Mouse (Mus musculus) forebrain, embryonic 13.5 days (tissue): ENCODE data around the gene Snapc4. TPM values are rescaled to one million over a fixed set of nuclear protein-coding genes. Genes with fewer than 3 reads are reported as not detected.
A peak's percentile ranks its signal among the peaks of the same experiment; 100 is the strongest.

Experiments used
- ATAC-seq: fragments of 200-750 bp; cut with Nextera tagmentation; 2 replicates; pipeline ENCODE4 v1.8.0; 2017
- H3K27ac ChIP-seq: fragments of 300-500 bp; sonication (generic); 2 replicates; pipeline ENCODE4 v1.5.1; 2015; ENCODE audit warnings: inconsistent platforms, mild to moderate bottlenecking, moderate library complexity
- H3K27me3 ChIP-seq: fragments of 300-500 bp; sonication (generic); 2 replicates; pipeline ENCODE4 v1.6.1; 2015; ENCODE audit warnings: mild to moderate bottlenecking, inconsistent platforms
- H3K36me3 ChIP-seq: fragments of 300-500 bp; sonication (generic); 2 replicates; pipeline ENCODE4 v1.6.1; 2015; ENCODE audit warnings: mild to moderate bottlenecking, inconsistent platforms; ENCODE audit not compliant: poor library complexity, severe bottlenecking
- H3K4me1 ChIP-seq: fragments of 300-500 bp; sonication (generic); 2 replicates; pipeline ENCODE4 v1.6.1; 2015; ENCODE audit warnings: inconsistent platforms
- H3K4me2 ChIP-seq: fragments of 300-500 bp; sonication (generic); 2 replicates; pipeline ENCODE4 v1.6.1; 2015; ENCODE audit warnings: inconsistent platforms, mild to moderate bottlenecking, moderate library complexity
- H3K4me3 ChIP-seq: fragments of 300-500 bp; sonication (generic); 2 replicates; pipeline ENCODE4 v1.5.1; 2015; ENCODE audit warnings: mild to moderate bottlenecking, inconsistent platforms
- H3K9ac ChIP-seq: fragments of 300-500 bp; sonication (generic); 2 replicates; pipeline ENCODE4 v1.6.1; 2015; ENCODE audit warnings: mild to moderate bottlenecking, inconsistent platforms
- H3K9me3 ChIP-seq: fragments of 300-500 bp; sonication (generic); replicated peaks from 2 replicates; pipeline ENCODE4 v1.6.1; 2016; ENCODE audit warnings: inconsistent platforms
- WGBS: fragments of 180-500 bp; shearing (Covaris S2); methylation state at CpG from one replicate; pipeline ENCODE4 v1.1.7; 2015; 5-methylcytosine and 5-hydroxymethylcytosine counted together
- polyA plus RNA-seq: library from polyadenylated mRNA; unstranded; fragments of >200 nt; fragmentation: Nextera tagmentation; extraction: Ambion mirVana; gene quantifications from 2 replicates; pipeline ENCODE4 v1.2.1, GENCODE M21; 2015

Snapc4 gene
- polyA plus RNA-seq, 1 experiment from 2014 or later = 25.1 TPM

DNA sequence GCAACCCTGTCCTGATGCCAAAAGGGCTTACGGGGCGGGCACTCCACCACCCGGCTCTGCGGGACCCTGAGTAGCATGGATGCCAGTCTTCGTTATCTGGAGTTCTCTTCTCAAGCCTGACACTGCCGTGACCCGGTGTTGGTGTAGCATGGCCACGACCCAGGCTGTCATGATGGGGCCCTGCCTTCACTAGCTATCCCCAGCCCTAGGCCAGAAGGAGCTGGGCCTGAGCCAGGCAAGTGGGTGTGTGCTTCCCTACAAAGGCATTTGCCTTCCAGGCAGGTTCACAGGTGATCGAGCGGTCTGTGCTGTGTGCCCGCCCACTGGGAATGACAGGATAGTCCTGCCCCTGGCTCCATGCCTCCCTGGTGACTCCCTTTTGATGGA, 64.5 kb downstream of the Snapc4 start:
- no peaks in the 10 kb centered on the region for H3K27me3 ChIP-seq
- peak overlapping the region; percentile 93 for H3K4me3 ChIP-seq
- H3K4me2 ChIP-seq = peak overlapping the region; percentile 95
- H3K36me3 ChIP-seq = peaks cover 13% of the 10 kb centered on the region
- ATAC-seq = peak; percentile 40
- H3K9ac ChIP-seq = peak overlapping the region; percentile 94
- peaks cover 46% of the 10 kb centered on the region for H3K4me1 ChIP-seq
- no peaks in the 10 kb centered on the region for H3K9me3 ChIP-seq
- WGBS = 1% methylated on average over 11 of the region's 11 CpGs
- peak overlapping the region; percentile 95 for H3K27ac ChIP-seq

DNA sequence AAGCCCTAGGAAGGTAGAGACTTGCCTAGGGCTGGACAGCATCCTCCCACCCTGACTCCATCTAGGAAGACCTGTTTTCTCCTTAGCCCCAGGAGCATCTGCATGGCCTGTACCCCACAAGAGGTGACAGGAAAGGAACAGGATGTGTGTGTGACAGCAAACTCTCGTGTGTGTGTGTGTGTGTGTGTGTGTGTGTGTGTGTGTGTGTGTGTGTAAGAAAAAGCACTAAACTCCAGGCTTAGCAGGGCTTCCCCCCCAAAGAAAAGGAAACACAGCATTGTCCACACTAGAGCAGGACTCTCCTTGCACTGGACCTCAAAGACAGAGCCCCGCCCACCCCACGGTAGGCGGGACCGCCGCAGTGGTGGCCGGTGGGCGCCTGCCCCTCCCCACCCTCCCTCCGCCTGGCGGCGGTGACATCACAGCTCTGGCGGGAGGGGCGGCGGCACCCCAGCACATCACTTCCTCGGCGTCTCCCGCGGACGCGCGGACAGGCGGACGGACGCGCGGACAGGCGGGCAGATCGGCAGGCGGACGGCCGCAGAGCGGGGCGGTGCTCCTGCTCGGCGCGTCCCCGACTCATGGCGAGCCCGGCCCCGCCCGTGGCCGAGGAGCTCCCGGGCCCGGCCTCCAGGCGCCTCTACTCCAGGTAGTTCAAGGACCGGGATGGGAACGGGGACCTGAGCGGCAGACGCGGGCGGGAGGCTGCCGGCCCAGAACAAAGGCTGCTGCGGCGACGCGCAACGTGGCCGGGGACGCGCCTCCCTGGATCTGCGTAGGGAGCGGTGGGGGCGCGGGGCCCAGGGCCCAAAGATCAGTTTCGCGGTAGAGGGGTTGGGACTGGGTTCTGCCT, 65.2 kb downstream of the Snapc4 start, which contains the start of gene Gpsm1:
Gpsm1 (plus strand) TSS at position 444 of the 853 bp plus-strand sequence.
- WGBS = under 1% methylated on average over 43 of the region's 66 CpGs
- H3K9ac ChIP-seq = peak within 1 kb of the TSS; percentile 94
- H3K4me1 ChIP-seq = peaks cover 45% of the 10 kb centered on the region
- peak within 1 kb of the TSS; percentile 95 for H3K4me2 ChIP-seq
- H3K27ac ChIP-seq = peak within 1 kb of the TSS; percentile 95
- peak within 1 kb of the TSS; percentile 93 for H3K4me3 ChIP-seq
- no peaks in the 10 kb centered on the region for H3K9me3 ChIP-seq
- ATAC-seq = peak; percentile 87
- H3K36me3 ChIP-seq = peaks cover 10% of the 10 kb centered on the region
- H3K27me3 ChIP-seq = no peaks in the 10 kb centered on the region

DNA sequence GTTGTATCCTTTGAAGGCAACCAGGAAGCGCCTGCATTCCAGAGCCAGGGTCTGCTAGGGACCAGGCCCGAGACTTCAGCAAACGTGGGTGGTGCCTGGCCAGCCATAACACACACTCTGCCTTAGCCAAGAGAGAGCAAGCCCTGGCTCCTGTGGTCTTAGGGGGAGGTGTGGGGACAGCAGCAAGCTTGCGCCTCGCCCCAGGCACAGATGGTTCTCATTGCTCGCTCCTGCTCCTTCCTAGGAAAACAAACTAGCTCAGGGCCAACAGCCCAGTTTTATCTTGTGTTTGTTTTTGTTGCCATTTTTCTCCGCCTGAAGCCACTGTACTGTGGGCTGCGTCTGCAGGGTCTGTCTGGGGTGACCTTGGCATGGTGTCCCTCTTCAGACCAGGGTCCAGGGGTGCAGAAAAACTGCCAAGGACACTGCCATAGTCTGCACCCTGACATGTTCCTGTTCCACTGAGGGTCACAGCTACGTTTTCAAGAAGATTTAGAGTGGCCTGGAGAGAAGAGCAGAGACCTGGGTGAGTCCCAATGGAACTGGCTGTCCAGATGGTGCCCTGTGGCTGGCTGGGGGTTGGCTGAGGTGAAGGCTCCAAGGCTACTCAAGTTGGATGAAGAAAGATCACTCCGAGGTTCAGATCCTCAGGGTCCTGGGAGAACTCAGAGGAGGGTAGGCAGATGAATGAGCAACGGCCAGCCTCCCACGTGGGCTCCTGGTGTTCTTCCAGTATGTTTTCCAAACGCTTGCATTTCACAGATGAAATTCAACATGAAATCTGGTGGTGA, 66.0 kb downstream of the Snapc4 start:
- peak overlapping the region; percentile 95 for H3K27ac ChIP-seq
- peak overlapping the region; percentile 95 for H3K4me2 ChIP-seq
- H3K36me3 ChIP-seq = peaks cover 5% of the 10 kb centered on the region
- 70% methylated on average over 13 of the region's 13 CpGs for WGBS
- H3K9ac ChIP-seq = peak overlapping the region; percentile 94
- no peak for ATAC-seq
- H3K9me3 ChIP-seq = no peaks in the 10 kb centered on the region
- no peaks in the 10 kb centered on the region for H3K27me3 ChIP-seq
- H3K4me1 ChIP-seq = peaks cover 42% of the 10 kb centered on the region
- H3K4me3 ChIP-seq = peak overlapping the region; percentile 93; the same call in 1 of the 2 replicates

DNA sequence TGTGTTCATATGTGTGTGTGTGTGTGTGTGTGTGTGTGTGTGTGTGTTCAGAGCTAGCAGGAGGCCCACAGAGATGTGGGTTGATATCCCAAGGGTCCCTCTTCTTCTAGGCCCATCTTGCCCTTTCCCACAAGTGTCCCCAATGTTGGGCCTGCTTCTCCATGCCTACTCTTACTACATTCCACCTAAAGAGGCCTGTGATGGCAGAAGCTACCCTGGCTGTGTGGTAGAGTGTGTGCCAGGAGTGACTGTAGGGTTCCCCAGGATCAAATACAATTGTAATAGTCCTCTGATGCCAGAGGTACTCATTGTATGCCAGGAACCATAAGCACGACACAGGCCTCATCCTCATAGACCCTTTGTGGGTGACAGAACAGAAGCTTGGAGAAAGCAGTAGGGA, 67.1 kb downstream of the Snapc4 start:
- H3K4me2 ChIP-seq = no peak overlapping the region
- WGBS = 88% methylated on average over 1 of the region's 1 CpGs
- H3K4me1 ChIP-seq = peaks cover 37% of the 10 kb centered on the region
- H3K27me3 ChIP-seq = no peaks in the 10 kb centered on the region
- H3K9me3 ChIP-seq = no peaks in the 10 kb centered on the region
- H3K4me3 ChIP-seq = no peak overlapping the region
- H3K9ac ChIP-seq = no peak overlapping the region
- H3K36me3 ChIP-seq = no peaks in the 10 kb centered on the region
- ATAC-seq = no peak
- H3K27ac ChIP-seq = no peak overlapping the region

DNA sequence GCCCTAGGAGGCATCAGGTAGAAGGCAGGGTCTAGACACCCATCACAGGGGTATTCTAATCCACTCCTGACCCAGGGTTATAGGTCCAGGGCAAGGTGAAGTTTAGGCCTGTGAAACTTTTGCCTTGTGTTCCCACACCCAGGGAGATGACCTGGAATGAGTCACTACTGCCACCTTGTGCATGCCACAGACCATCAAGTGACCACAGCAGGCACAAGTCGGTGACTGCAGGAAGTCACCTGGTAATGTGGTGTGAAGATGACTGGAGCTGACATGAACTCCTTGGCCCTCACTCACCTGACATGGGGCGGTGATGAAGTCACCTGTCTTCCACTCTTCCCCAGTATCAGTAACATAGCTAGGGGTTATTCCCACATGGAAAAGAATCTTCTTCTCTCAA, 67.6 kb downstream of the Snapc4 start:
- Histone ChIP-seq H3K4me2 (no peak overlapping the region), H3K36me3 (no peaks in the 10 kb centered on the region), H3K9ac (no peak overlapping the region), H3K27me3 (no peaks in the 10 kb centered on the region), H3K4me1 (peaks cover 31% of the 10 kb centered on the region), H3K27ac (no peak overlapping the region), H3K4me3 (no peak overlapping the region), H3K9me3 (no peaks in the 10 kb centered on the region)
- WGBS = 68% methylated on average over 2 of the region's 2 CpGs
- no peak for ATAC-seq

Other genes starting within 250 kb of the Snapc4 start
- gene Lhx3, start 172.4 kb downstream of the Snapc4 start, polyA plus RNA-seq = 0.09 and 0.21 TPM in 2 replicates
- 13.5 and 15.7 TPM in 2 replicates for gene Qsox2, start 143.1 kb downstream of the Snapc4 start, polyA plus RNA-seq
- 0.18 and 0.35 TPM in 2 replicates for gene Ccdc187, start 86.1 kb downstream of the Snapc4 start, polyA plus RNA-seq
- gene Gpsm1, start 65.1 kb downstream of the Snapc4 start, polyA plus RNA-seq = 97.7 and 120 TPM in 2 replicates
- 31.1 and 32.2 TPM in 2 replicates for gene Dnlz, start 28.5 kb downstream of the Snapc4 start, polyA plus RNA-seq
- gene Card9, start 19.7 kb downstream of the Snapc4 start, polyA plus RNA-seq = 0.72 and 2.0 TPM in 2 replicates
- gene Entr1, start 8.7 kb upstream of the Snapc4 start, polyA plus RNA-seq = 156 and 164 TPM in 2 replicates
- gene Pmpca, start 8.7 kb upstream of the Snapc4 start, polyA plus RNA-seq = 103 and 111 TPM in 2 replicates
- gene Inpp5e, start 28.6 kb upstream of the Snapc4 start, polyA plus RNA-seq = 18.9 and 19.8 TPM in 2 replicates
- 16.9 and 22.5 TPM in 2 replicates for gene Sec16a, start 64.6 kb upstream of the Snapc4 start, polyA plus RNA-seq
- 28.1 and 32.8 TPM in 2 replicates for gene Notch1, start 136.0 kb upstream of the Snapc4 start, polyA plus RNA-seq
- 50.2 and 55.8 TPM in 2 replicates for gene Egfl7, start 199.4 kb upstream of the Snapc4 start, polyA plus RNA-seq
- not detected in 2 replicates for gene Gm20532, start 206.0 kb upstream of the Snapc4 start, polyA plus RNA-seq
- gene Agpat2, start 223.8 kb upstream of the Snapc4 start, polyA plus RNA-seq = 2.5 and 3.6 TPM in 2 replicates
- gene Fam69b, start 247.8 kb upstream of the Snapc4 start, polyA plus RNA-seq = 81.9 and 89.4 TPM in 2 replicates